Mouse (Mus musculus): ENCODE results near the gene Veph1. TPM values are rescaled to one million over a fixed set of nuclear protein-coding genes. Genes with fewer than 3 reads are reported as not detected.

Gene Veph1
- polyA plus RNA-seq, 1 experiment from 2014 or later, result 11.7 TPM

DNA sequence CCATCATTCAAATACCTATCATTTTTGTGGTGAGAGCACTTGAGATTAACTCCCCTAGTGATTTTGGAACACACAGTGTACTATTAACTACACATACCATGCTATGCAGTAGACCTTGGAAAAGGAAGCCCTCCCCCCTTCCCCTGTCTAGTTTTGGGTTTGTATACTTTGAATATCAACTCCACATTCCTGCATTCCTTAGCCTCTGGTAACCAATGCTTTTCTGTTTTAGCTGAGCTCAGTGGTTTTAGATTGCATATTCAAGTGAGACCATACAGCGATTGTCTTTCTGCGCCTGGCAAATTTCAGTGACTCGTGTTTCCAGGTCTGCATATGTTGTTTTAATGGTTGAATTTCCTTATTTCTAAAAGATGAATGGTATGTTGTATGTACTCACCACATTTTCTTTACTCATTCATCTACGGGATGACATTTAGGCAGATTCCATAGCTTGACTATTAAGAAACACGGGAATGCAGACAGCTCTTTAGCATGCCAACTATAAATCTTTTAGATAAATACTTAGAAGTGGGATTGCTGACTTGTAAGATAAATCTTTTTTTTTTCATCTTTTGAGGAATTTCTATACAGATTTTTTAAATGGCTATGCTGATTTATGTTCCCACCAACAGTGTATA is 255.7 kb downstream of the Veph1 start:
- Histone ChIP-seq H3K4me2 (replicated peaks) (no peak overlapping the region), H3K9me3 (no peaks in the 10 kb centered on the region), H3K4me3 (no peak overlapping the region), H3K9ac (replicated peaks) (no peak overlapping the region), H3K4me1 (no peaks in the 10 kb centered on the region), H3K36me3 (no peaks in the 10 kb centered on the region), H3K27ac (replicated peaks) (no peak overlapping the region), H3K27me3 (no peaks in the 10 kb centered on the region)
- ATAC-seq (replicated peaks), result no peak
- WGBS, result 80% methylated on average over 5 of the region's 5 CpGs

DNA sequence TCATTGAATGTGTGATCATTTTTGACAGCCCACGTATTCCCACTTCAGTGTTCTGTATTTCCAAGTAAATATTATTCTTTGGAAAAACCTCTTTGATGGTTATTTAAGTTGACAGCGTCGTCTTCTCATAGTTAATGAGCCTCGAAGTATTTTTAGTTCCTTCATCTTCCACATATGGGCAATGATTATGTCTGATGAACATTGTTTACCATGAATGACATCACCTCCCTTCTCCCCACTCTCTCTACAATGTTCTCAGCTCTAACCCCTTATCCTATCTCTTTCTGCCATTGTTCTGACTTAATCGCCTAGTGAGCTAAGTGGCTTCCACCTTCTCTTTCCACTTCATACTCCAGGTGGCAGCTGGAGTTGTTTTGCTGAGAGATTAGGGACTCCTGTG is 261.4 kb downstream of the Veph1 start:
- 87% methylated on average over 5 of the region's 5 CpGs for WGBS
- Histone ChIP-seq H3K9ac (replicated peaks) (no peak overlapping the region), H3K27ac (replicated peaks) (no peak overlapping the region), H3K4me3 (no peak overlapping the region), H3K4me1 (no peaks in the 10 kb centered on the region), H3K9me3 (no peaks in the 10 kb centered on the region), H3K27me3 (no peaks in the 10 kb centered on the region), H3K36me3 (no peaks in the 10 kb centered on the region), H3K4me2 (replicated peaks) (no peak overlapping the region)
- no peak for ATAC-seq (replicated peaks)

DNA sequence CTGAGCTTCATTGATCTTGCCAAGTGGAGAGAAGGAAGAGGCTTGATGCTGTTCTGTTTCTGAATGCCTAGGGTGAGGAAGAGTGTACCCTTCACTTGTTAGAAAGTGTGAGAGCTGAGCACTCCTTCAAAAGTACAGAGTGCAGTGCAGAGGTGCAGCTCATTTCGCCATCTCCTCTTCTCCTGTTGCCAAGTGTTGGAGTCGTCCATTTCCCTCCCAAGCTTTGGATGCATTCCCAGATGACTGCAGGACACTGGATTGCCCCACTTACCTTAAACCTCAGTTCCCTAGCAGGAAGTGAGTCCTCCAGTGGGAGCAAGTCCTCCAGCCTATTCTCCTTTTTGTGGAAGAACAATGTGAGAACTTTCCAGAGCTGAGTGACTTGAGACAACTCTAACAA is 263.3 kb downstream of the Veph1 start:
- H3K36me3 ChIP-seq, result no peaks in the 10 kb centered on the region
- H3K9me3 ChIP-seq, result no peaks in the 10 kb centered on the region
- no peak overlapping the region for H3K4me3 ChIP-seq
- no peak overlapping the region for H3K4me2 ChIP-seq (replicated peaks)
- 74% methylated on average over 2 of the region's 2 CpGs for WGBS
- no peak overlapping the region for H3K27ac ChIP-seq (replicated peaks)
- ATAC-seq (replicated peaks), result no peak
- no peaks in the 10 kb centered on the region for H3K4me1 ChIP-seq
- H3K9ac ChIP-seq (replicated peaks), result no peak overlapping the region
- H3K27me3 ChIP-seq, result no peaks in the 10 kb centered on the region

DNA sequence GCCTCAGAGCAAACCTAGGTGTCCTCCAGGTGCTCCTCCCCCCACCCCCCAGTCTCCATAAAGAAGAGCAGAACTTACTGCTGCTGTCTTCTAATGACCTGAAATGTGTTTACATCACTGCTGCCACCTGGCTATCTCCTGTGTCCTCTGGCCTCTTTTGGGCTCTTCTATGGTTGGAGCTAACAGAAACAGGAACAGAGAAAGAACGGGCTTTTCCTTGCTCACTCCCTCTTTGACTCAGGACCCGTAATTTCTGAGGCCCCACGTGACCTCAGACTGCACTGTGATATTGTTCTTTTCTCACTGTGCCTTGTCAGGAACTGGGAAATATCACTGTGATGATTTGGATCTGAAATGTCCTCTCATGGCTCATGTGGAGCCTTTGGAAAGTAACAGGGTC is 271.2 kb downstream of the Veph1 start:
- WGBS, result 93% methylated on average over 3 of the region's 3 CpGs
- Histone ChIP-seq H3K27me3 (no peaks in the 10 kb centered on the region), H3K9ac (replicated peaks) (no peak overlapping the region), H3K27ac (replicated peaks) (no peak overlapping the region), H3K4me3 (no peak overlapping the region), H3K4me2 (replicated peaks) (no peak overlapping the region), H3K36me3 (no peaks in the 10 kb centered on the region), H3K9me3 (no peaks in the 10 kb centered on the region), H3K4me1 (no peaks in the 10 kb centered on the region)
- no peak for ATAC-seq (replicated peaks)

DNA sequence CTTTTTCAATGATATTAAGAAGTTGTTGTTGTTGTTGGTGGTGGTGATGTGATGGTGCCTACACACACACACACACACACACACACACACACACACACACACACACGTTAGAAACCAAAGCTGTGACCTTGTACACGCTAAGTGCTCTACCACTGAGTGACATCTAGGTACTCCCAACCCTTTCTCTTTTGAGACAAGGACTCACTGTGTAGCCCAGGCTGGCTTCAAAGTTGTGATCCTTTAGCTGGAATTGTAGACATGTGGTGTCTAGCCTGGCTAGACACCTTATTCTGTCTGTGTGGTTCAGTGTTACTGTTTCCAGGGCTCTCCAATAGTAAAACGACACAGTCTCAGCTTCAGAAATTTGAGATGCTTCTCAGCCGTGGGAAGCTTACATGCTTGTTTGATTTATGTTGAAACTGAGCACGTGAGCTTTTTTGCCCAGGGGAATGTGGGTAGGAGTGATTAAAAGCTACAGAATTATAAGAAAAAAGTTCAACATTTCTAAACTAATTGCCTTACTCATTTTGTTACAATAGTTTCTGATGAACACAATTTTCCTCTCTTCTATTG is 272.3 kb downstream of the Veph1 start:
- Histone ChIP-seq H3K4me3 (no peak overlapping the region), H3K36me3 (no peaks in the 10 kb centered on the region), H3K9ac (replicated peaks) (no peak overlapping the region), H3K9me3 (no peaks in the 10 kb centered on the region), H3K4me1 (no peaks in the 10 kb centered on the region), H3K4me2 (replicated peaks) (no peak overlapping the region), H3K27me3 (no peaks in the 10 kb centered on the region), H3K27ac (replicated peaks) (no peak overlapping the region)
- WGBS, result 76% methylated on average over 5 of the region's 5 CpGs
- no peak for ATAC-seq (replicated peaks)

DNA sequence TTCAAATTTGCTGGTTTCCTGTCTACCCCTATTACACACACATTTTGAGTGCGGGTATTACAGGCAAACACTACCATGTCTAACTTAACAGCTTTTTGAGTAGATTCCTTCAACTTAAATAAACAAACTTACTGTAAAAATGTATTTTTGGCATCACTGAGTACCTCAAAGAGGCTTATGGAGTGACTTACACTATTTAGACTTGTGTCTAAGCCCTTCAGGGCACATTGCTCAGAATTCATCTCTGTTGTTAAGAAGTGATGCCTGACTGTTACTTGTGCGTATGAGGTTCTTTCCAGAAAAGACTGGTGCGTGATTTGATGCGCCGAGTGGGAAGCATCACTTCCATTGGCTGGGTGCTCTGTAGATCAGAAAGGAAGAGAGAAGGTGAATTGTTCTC is 277.5 kb downstream of the Veph1 start:
- H3K4me1 ChIP-seq, result no peaks in the 10 kb centered on the region
- no peak overlapping the region for H3K4me2 ChIP-seq (replicated peaks)
- 99% methylated on average over 5 of the region's 5 CpGs for WGBS
- H3K9ac ChIP-seq (replicated peaks), result no peak overlapping the region
- no peaks in the 10 kb centered on the region for H3K36me3 ChIP-seq
- no peaks in the 10 kb centered on the region for H3K27me3 ChIP-seq
- no peak overlapping the region for H3K27ac ChIP-seq (replicated peaks)
- H3K4me3 ChIP-seq, result no peak overlapping the region
- ATAC-seq (replicated peaks), result no peak
- no peaks in the 10 kb centered on the region for H3K9me3 ChIP-seq

DNA sequence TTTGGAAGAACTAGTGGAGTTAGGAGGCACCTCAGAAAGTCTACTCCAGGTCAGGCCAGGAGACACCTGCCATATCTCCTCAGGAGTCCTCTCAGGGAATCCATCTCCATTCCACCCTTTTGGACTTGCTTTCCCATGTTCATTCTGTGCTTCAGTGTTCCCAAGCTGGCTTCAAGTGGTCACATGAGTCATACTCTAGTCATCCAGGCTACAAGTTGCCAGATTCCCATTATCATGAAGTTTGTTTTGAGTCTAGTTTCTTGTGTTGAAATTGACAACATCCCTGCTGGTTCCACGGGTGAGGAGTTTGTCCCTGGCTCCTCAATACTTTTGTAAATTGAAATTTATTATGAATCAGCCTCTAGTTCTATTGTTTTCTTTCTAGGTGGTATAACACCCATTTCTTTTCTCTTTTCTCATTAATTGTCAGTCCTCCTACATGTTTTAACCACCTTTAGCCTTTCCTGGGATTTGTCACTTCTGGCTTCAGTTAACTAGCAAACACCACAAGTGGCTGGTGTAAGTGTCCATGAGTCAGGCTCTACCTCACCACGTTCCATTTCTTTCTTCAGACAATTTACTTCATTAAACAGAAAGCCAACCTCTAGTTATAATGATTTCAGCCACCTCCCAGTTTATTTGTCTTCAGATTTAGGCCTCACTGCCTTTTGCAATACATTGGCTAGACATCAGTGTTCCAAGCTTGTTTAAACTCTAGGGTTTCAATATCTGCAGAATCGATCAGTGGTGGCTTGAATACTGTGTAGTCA is 288.8 kb downstream of the Veph1 start:
- Histone ChIP-seq H3K9me3 (no peaks in the 10 kb centered on the region), H3K9ac (replicated peaks) (no peak overlapping the region), H3K4me3 (no peak overlapping the region), H3K4me2 (replicated peaks) (no peak overlapping the region), H3K27me3 (no peaks in the 10 kb centered on the region), H3K36me3 (no peaks in the 10 kb centered on the region), H3K27ac (replicated peaks) (no peak overlapping the region), H3K4me1 (no peaks in the 10 kb centered on the region)
- no peak for ATAC-seq (replicated peaks)
- WGBS, result 78% methylated on average over 3 of the region's 3 CpGs

DNA sequence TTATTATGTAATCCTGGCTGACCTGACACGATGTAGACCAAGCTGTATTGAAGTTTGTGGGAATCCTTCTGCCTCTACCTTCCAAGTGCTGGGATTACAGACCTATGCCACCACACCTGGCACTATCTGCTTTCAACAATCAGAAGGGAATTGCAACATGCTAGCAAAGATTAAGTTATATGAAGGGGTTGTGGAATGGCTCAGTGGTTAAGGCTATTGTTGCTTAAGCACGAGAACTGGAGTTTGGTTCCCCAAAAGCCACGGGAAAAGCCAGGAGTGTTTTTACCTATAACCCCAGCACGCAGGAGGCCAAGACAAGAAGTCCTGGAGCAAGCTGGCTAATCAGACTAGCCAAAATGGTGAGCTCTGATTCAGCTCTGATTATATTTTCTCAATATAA is 291.6 kb downstream of the Veph1 start:
- H3K9me3 ChIP-seq, result no peaks in the 10 kb centered on the region
- no peaks in the 10 kb centered on the region for H3K27me3 ChIP-seq

DNA sequence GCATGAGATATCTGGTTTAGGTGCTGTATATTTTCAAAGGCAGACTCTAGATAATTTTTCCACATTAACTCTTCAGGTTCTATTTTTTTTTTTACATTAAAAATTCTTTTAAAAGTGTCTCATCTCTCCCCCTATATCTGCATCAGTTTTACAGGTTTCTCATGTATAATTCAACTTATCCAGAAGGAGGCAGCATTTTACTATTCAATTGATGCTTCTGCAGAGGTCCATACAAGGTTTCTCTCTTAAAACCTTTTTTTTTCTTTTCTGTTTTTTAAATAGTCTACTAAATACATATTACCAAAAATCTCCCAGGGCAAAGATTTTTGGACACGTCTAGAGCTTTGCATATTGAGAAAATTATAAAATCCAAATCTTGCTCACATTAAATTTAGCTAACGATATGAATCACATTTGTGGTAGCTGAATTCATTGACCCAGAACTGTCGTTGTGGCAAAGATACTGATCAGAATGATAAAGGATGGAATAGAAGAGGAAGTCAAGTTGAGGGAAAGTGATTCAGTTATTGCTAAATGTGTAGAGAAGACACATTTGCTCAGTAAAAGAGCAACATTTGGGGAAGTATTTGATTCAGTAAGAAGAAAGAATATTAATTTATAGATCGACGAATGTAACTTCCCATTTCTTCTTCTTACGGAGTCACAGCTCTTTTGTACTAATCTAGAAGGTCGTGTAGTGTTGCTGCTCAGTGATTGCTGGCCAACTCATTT is 292.3 kb downstream of the Veph1 start:
- no peak for ATAC-seq (replicated peaks)
- Histone ChIP-seq H3K36me3 (no peaks in the 10 kb centered on the region), H3K27ac (replicated peaks) (no peak overlapping the region), H3K4me2 (replicated peaks) (no peak overlapping the region), H3K9ac (replicated peaks) (no peak overlapping the region), H3K27me3 (no peaks in the 10 kb centered on the region), H3K4me1 (no peaks in the 10 kb centered on the region), H3K9me3 (no peaks in the 10 kb centered on the region), H3K4me3 (no peak overlapping the region)
- 66% methylated on average over 7 of the region's 7 CpGs for WGBS

More for the DNA sequence above, 291.6 kb downstream of the Veph1 start:
- Histone ChIP-seq H3K9ac (replicated peaks) (no peak overlapping the region), H3K4me1 (no peaks in the 10 kb centered on the region), H3K27ac (replicated peaks) (no peak overlapping the region), H3K4me2 (replicated peaks) (no peak overlapping the region), H3K4me3 (no peak overlapping the region), H3K36me3 (no peaks in the 10 kb centered on the region)
- ATAC-seq (replicated peaks), result no peak
- 88% methylated on average over 4 of the region's 4 CpGs for WGBS

Other genes with a start within 250 kb of the Veph1 start
- 19.3 and 21.9 TPM in 2 replicates for gene Ptx3, start 76.9 kb downstream of the Veph1 start, polyA plus RNA-seq (2015; fragmentation: Nextera tagmentation; extraction: Ambion mirVana)

All from forebrain, embryonic 15.5 days (tissue).